ENCODE assay signal across 11 mouse cellular contexts in genomic region chr11:104316685-104317400, GRCm38 (mm10).
A peak's percentile ranks its signal among the peaks of the same experiment; 100 is the strongest.
DNase-seq lines count a peak whose midpoint lies in the region; ATAC-seq and TF ChIP-seq lines count a peak whose summit lies in the region.
"Had no signal": no experiment of that assay in that cellular context is flagged by ENCODE, and none has a peak within 500 bp of the region (broad histone marks: within the 10 kb centered on the region; RNA-seq: fewer than 3 reads in every experiment).

No protein-coding gene starts in this region.

- no peaks in the 10 kb centered on the region for H3K79me2 ChIP-seq in liver, adult 2 months (ENCODE audit: control insufficient read depth, insufficient read depth, low read length)

- no peak for ATAC-seq in liver, embryonic 11.5 days (replicated peaks; ENCODE audit: low FRiP score)
- no peak for ATAC-seq in forebrain, embryonic 12.5 days (ENCODE audit: low FRiP score)
- ATAC-seq: Patski had no signal

- TF ChIP-seq CTCF in liver, adult 2 months (IDR thresholded peaks at IDR 0.05; ENCODE audit: low read depth, low read length) = no peak
- no peak for TF ChIP-seq CTCF in kidney, adult 2 months (conservative IDR thresholded peaks at IDR 0.05; ENCODE audit: insufficient read depth, insufficient read length, low read depth, low read length)

- H3K9me3 ChIP-seq in liver, embryonic 11.5 days (ENCODE audit: control insufficient read depth, low read length) = no peaks in the 10 kb centered on the region
- no peaks in the 10 kb centered on the region for H3K9me3 ChIP-seq in megakaryocyte, embryonic 14.5 days
- no peaks in the 10 kb centered on the region for H3K9me3 ChIP-seq in forebrain, embryonic 12.5 days
- H3K9me3 ChIP-seq: limb, embryonic 15.5 days had no signal

- H3K4me3 ChIP-seq in liver, adult 2 months (ENCODE audit: insufficient read depth, low read depth, low read length) = no peak overlapping the region
- H3K4me3 ChIP-seq in liver, embryonic 11.5 days (ENCODE audit: low read depth, low read length) = no peak overlapping the region
- H3K4me3 ChIP-seq in kidney, adult 2 months (ENCODE audit: insufficient read depth, low read depth, low read length) = no peak overlapping the region
- peak overlapping the region; percentile 11 for H3K4me3 ChIP-seq in megakaryocyte, embryonic 14.5 days (replicated peaks)
- H3K4me3 ChIP-seq in forebrain, embryonic 12.5 days (replicated peaks) = no peak overlapping the region
- H3K4me3 ChIP-seq: limb, embryonic 15.5 days had no signal

- TF ChIP-seq POLR2A in liver, adult 2 months (IDR thresholded peaks at IDR 0.05; ENCODE audit: extremely low read depth, insufficient read depth, low read length) = no peak
- no peak for TF ChIP-seq POLR2A in kidney, adult 2 months (IDR thresholded peaks at IDR 0.05; ENCODE audit: low read depth, low read length)

- H3K9ac ChIP-seq in liver, adult 2 months (ENCODE audit: low read depth, low read length) = no peak overlapping the region
- H3K9ac ChIP-seq in liver, embryonic 11.5 days (ENCODE audit: low read depth, low read length) = no peak overlapping the region
- H3K9ac ChIP-seq in forebrain, embryonic 12.5 days = no peak overlapping the region
- H3K9ac ChIP-seq: limb, embryonic 15.5 days had no signal

- H3K4me2 ChIP-seq in liver, embryonic 11.5 days = no peak overlapping the region
- H3K4me2 ChIP-seq in forebrain, embryonic 12.5 days = no peak overlapping the region
- H3K4me2 ChIP-seq: limb, embryonic 15.5 days had no signal

- no peaks in the 10 kb centered on the region for H3K36me3 ChIP-seq in liver, adult 2 months (ENCODE audit: control insufficient read depth, insufficient read depth, low read length)
- no peaks in the 10 kb centered on the region for H3K36me3 ChIP-seq in liver, embryonic 11.5 days (ENCODE audit: control insufficient read depth, insufficient read depth, low read length)
- no peaks in the 10 kb centered on the region for H3K36me3 ChIP-seq in kidney, adult 2 months (ENCODE audit: control insufficient read depth, insufficient read depth, low read length)
- no peaks in the 10 kb centered on the region for H3K36me3 ChIP-seq in megakaryocyte, embryonic 14.5 days (replicated peaks; ENCODE audit: low read length)
- no peaks in the 10 kb centered on the region for H3K36me3 ChIP-seq in forebrain, embryonic 12.5 days (replicated peaks)
- H3K36me3 ChIP-seq: limb, embryonic 15.5 days had no signal

- H3K27me3 ChIP-seq in liver, adult 2 months (ENCODE audit: control insufficient read depth, insufficient read depth, low read length) = no peaks in the 10 kb centered on the region
- no peaks in the 10 kb centered on the region for H3K27me3 ChIP-seq in liver, embryonic 11.5 days (replicated peaks; ENCODE audit: control insufficient read depth, insufficient read depth, low read length)
- no peaks in the 10 kb centered on the region for H3K27me3 ChIP-seq in kidney, adult 2 months (replicated peaks; ENCODE audit: control insufficient read depth, insufficient read depth, low read length)
- peaks cover 37% of the 10 kb centered on the region for H3K27me3 ChIP-seq in megakaryocyte, embryonic 14.5 days (replicated peaks)
- peaks cover 26% of the 10 kb centered on the region for H3K27me3 ChIP-seq in forebrain, embryonic 12.5 days
- H3K27me3 ChIP-seq: limb, embryonic 15.5 days; Patski had no signal

- H3K27ac ChIP-seq in liver, adult 2 months (replicated peaks; ENCODE audit: insufficient read depth, low read depth, low read length) = peak overlapping the region; percentile 12; the same call in 1 of the 2 replicates
- no peak overlapping the region for H3K27ac ChIP-seq in liver, embryonic 11.5 days (ENCODE audit: low read depth, low read length)
- H3K27ac ChIP-seq in kidney, adult 2 months (ENCODE audit: insufficient read depth, low read depth, low read length) = no peak overlapping the region
- H3K27ac ChIP-seq in forebrain, embryonic 12.5 days = no peak overlapping the region
- H3K27ac ChIP-seq: limb, embryonic 15.5 days had no signal

- peaks cover 3% of the 10 kb centered on the region; the same call in 1 of the 2 replicates for H3K4me1 ChIP-seq in liver, adult 2 months (ENCODE audit: control insufficient read depth, insufficient read depth, low read length)
- peaks cover 15% of the 10 kb centered on the region for H3K4me1 ChIP-seq in liver, embryonic 11.5 days (replicated peaks; ENCODE audit: control insufficient read depth, insufficient read depth, low read length)
- no peaks in the 10 kb centered on the region; the same call in 1 of the 2 replicates for H3K4me1 ChIP-seq in kidney, adult 2 months (ENCODE audit: control insufficient read depth, insufficient read depth, low read length)
- peaks cover 54% of the 10 kb centered on the region for H3K4me1 ChIP-seq in megakaryocyte, embryonic 14.5 days
- peaks cover 19% of the 10 kb centered on the region for H3K4me1 ChIP-seq in forebrain, embryonic 12.5 days

- WGBS in liver, adult 2 months = 47% methylated on average over 16 of the region's 16 CpGs
- 67% methylated on average over 16 of the region's 16 CpGs for WGBS in liver, embryonic 11.5 days
- 45% methylated on average over 16 of the region's 16 CpGs for WGBS in kidney, adult 2 months
- 81% methylated on average over 16 of the region's 16 CpGs for WGBS in forebrain, embryonic 12.5 days

- DNase-seq in liver, adult 2 months (ENCODE audit: extremely low read depth, low read depth, low spot score) = peak; percentile 37
- DNase-seq in liver, embryonic 11.5 days (ENCODE audit: low spot score) = no peak
- peak; percentile 63 for DNase-seq in gastrocnemius, postnatal 25 days
- DNase-seq in kidney, adult 2 months = peak; percentile 57
- no peak for DNase-seq in cerebellum, adult 18-20 months
- no peak for DNase-seq in right cerebral cortex, postnatal 10 days (ENCODE audit: low spot score in 2 of 2)
- DNase-seq: cerebellum, postnatal 36 days had no signal

Comparison
In these comparisons a context has a peak if more than half of its experiments do, and no peak if none do; other contexts are left out.
1. DNase-seq: peak in liver, adult 2 months (single experiment), gastrocnemius, postnatal 25 days (single experiment) and kidney, adult 2 months (single experiment); none in liver, embryonic 11.5 days (single experiment), cerebellum, adult 18-20 months (0 of 2) and right cerebral cortex, postnatal 10 days (0 of 2).